Mouse (Mus musculus) kidney, postnatal 36 days (tissue): ENCODE data around the gene Atp8a1.

Source experiments
- DNase-seq, 2 experiments: peaks; one replicate each; pipeline ENCODE4 v3.0.0; 2021 to 2022; ENCODE audit warnings: mixed read lengths in 2 of 2

Atp8a1 gene

GRCm38 (mm10) chr5:67847253-67848165 lies at the start of gene Atp8a1:
Atp8a1 (minus strand) TSS chr5:67847434.
- DNase-seq, result peak; percentile 98 to 100

GRCm38 (mm10) chr5:67884422-67885210 lies 37.4 kb upstream of the Atp8a1 start:
- no peak for DNase-seq

- no peak for DNase-seq
These were observed 36.4 kb upstream of the Atp8a1 start for GRCm38 (mm10) chr5:67883564-67884171.

- DNase-seq, result no peak
These were observed 24.2 kb upstream of the Atp8a1 start for GRCm38 (mm10) chr5:67871414-67871813.

- DNase-seq, result no peak
These were observed 19.0 kb upstream of the Atp8a1 start for GRCm38 (mm10) chr5:67866221-67866620.

GRCm38 (mm10) chr5:67865670-67866069 lies 18.4 kb upstream of the Atp8a1 start:
- no peak for DNase-seq

- no peak for DNase-seq
These were observed 17.4 kb upstream of the Atp8a1 start for GRCm38 (mm10) chr5:67864508-67865060.

GRCm38 (mm10) chr5:67863950-67864391 lies 16.7 kb upstream of the Atp8a1 start:
- DNase-seq, result no peak

GRCm38 (mm10) chr5:67854963-67855606 lies 7.9 kb upstream of the Atp8a1 start:
- no peak for DNase-seq

GRCm38 (mm10) chr5:67852860-67853259 lies 5.6 kb upstream of the Atp8a1 start:
- DNase-seq, result no peak

GRCm38 (mm10) chr5:67849411-67849810 lies 2.2 kb upstream of the Atp8a1 start:
- DNase-seq, result no peak

- no peak for DNase-seq
These were observed 1.3 kb upstream of the Atp8a1 start for GRCm38 (mm10) chr5:67848511-67849014.

GRCm38 (mm10) chr5:67846361-67847224 lies 641 bp downstream of the Atp8a1 start:
- DNase-seq, result peak; percentile 34 to 57

GRCm38 (mm10) chr5:67845190-67845691 lies 2.0 kb downstream of the Atp8a1 start:
- peak; percentile 24 to 38 for DNase-seq

GRCm38 (mm10) chr5:67844070-67844469 lies 3.2 kb downstream of the Atp8a1 start:
- no peak for DNase-seq

- no peak for DNase-seq
These were observed 4.9 kb downstream of the Atp8a1 start for GRCm38 (mm10) chr5:67842306-67842705.

GRCm38 (mm10) chr5:67833841-67834240 lies 13.4 kb downstream of the Atp8a1 start:
- no peak for DNase-seq

- no peak for DNase-seq
These were observed 15.7 kb downstream of the Atp8a1 start for GRCm38 (mm10) chr5:67831293-67832147.

GRCm38 (mm10) chr5:67828356-67828755 lies 18.9 kb downstream of the Atp8a1 start:
- DNase-seq, result no peak

- DNase-seq, result no peak
These were observed 20.3 kb downstream of the Atp8a1 start for GRCm38 (mm10) chr5:67826935-67827334.
